Mouse (Mus musculus): ENCODE data around the gene Cxcl17. TPM values are rescaled to one million over a fixed set of nuclear protein-coding genes. Genes with fewer than 3 reads are reported as not detected.

Gene Cxcl17
- polyA plus RNA-seq, 1 experiment from 2014 or later = not detected

GRCm38 (mm10) chr7:25369058-25369749 lies 43.5 kb downstream of the Cxcl17 start, which contains the start of gene Cnfn:
Gene Cnfn, minus strand, starts transcription at chr7:25369724.
- Histone ChIP-seq H3K9me3 (ENCODE audit: control insufficient read depth, low read length) (no peaks in the 10 kb centered on the region), H3K9ac (ENCODE audit: low read length) (no peak within 1 kb of the TSS), H3K27me3 (replicated peaks; ENCODE audit: control insufficient read depth, insufficient read depth, low read length) (peaks cover 44% of the 10 kb centered on the region), H3K36me3 (ENCODE audit: control insufficient read depth, insufficient read depth, low read length) (peaks cover 7% of the 10 kb centered on the region), H3K4me1 (replicated peaks; ENCODE audit: control insufficient read depth, insufficient read depth, low read length) (no peaks in the 10 kb centered on the region), H3K4me2 (ENCODE audit: low read length) (no peak within 1 kb of the TSS), H3K27ac (ENCODE audit: low read depth) (no peak within 1 kb of the TSS), H3K4me3 (ENCODE audit: low read depth, low read length) (no peak within 1 kb of the TSS)
- WGBS = 50% methylated on average over 12 of the region's 12 CpGs
- DNase-seq (ENCODE audit: low spot score) = no peak
- ATAC-seq (replicated peaks; ENCODE audit: low FRiP score, low TSS enrichment, low read depth) = no peak

DNA sequence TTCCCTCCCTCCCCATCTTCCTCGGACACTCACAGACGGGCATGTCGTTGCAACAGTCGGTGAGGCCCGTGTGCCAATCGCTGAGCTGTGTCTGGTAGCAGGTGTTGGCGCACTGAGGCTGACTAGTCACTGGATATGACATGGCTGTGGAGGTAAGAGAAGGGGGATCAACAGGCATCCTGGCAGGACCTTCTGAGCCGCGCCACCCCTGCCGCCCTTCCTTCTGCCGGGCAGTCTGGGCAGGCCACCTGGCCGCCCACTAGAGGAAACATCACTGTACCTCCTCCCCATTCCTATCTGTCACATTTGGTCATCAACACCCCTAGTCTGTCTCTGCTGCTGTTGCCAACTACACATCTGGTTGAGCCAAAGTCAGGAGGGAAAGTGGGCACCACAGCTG lies 44.4 kb downstream of the Cxcl17 start:
- H3K4me3 ChIP-seq (ENCODE audit: low read depth, low read length) = no peak overlapping the region
- ATAC-seq (replicated peaks; ENCODE audit: low FRiP score, low TSS enrichment, low read depth) = no peak

DNA sequence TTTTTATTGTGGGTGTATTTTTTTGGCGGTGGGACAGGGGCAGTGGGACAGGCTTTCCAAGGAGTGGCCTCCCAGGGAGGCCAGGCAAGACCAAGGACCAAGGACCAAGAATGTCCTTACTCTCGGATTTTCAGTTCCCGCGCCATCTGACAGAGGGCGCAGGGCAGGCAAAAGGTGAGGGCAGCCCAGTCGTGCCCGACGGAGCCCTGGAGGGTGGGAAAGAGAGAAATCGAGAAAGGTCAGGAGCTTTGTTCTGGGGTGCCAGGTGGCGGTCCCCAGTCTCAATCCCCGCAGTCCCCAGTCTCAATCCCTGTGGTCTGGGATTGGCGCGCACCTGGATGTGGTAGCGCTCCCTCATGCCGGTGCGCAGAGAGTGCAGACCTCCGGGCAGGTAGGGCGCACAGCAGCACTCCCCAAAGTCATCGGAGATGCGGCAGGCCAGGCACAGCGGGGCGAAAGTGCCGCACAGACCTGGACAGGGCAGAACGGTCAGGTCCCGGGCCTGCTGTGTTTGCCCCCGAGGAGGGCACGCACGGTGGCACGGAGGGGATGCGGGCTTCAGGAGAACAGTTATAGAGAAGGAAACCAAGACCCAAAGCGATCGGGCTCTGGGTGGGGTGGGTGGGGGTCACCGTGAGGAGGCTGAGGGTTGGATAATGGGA lies 44.9 kb downstream of the Cxcl17 start:
- no peak for ATAC-seq (replicated peaks; ENCODE audit: low FRiP score, low TSS enrichment, low read depth)
- DNase-seq (ENCODE audit: low spot score) = peak; percentile 59
- Histone ChIP-seq H3K4me3 (ENCODE audit: low read depth, low read length) (no peak overlapping the region), H3K9me3 (ENCODE audit: control insufficient read depth, low read length) (no peaks in the 10 kb centered on the region), H3K27me3 (replicated peaks; ENCODE audit: control insufficient read depth, insufficient read depth, low read length) (peaks cover 44% of the 10 kb centered on the region), H3K27ac (ENCODE audit: low read depth) (no peak overlapping the region), H3K36me3 (ENCODE audit: control insufficient read depth, insufficient read depth, low read length) (peaks cover 21% of the 10 kb centered on the region), H3K4me1 (replicated peaks; ENCODE audit: control insufficient read depth, insufficient read depth, low read length) (no peaks in the 10 kb centered on the region), H3K9ac (ENCODE audit: low read length) (no peak overlapping the region), H3K4me2 (ENCODE audit: low read length) (no peak overlapping the region)
- 4% methylated on average over 33 of the region's 33 CpGs for WGBS

More for the DNA sequence above, 44.4 kb downstream of the Cxcl17 start:
- peaks cover 44% of the 10 kb centered on the region for H3K27me3 ChIP-seq (replicated peaks; ENCODE audit: control insufficient read depth, insufficient read depth, low read length)
- no peaks in the 10 kb centered on the region for H3K9me3 ChIP-seq (ENCODE audit: control insufficient read depth, low read length)
- peaks cover 15% of the 10 kb centered on the region for H3K36me3 ChIP-seq (ENCODE audit: control insufficient read depth, insufficient read depth, low read length)
- 22% methylated on average over 12 of the region's 12 CpGs for WGBS
- H3K4me1 ChIP-seq (replicated peaks; ENCODE audit: control insufficient read depth, insufficient read depth, low read length) = no peaks in the 10 kb centered on the region
- no peak overlapping the region for H3K27ac ChIP-seq (ENCODE audit: low read depth)
- H3K9ac ChIP-seq (ENCODE audit: low read length) = no peak overlapping the region
- DNase-seq (ENCODE audit: low spot score) = no peak
- H3K4me2 ChIP-seq (ENCODE audit: low read length) = no peak overlapping the region

GRCm38 (mm10) chr7:25365937-25366625 lies 46.6 kb downstream of the Cxcl17 start:
- DNase-seq (ENCODE audit: low spot score) (no peak), ATAC-seq (replicated peaks; ENCODE audit: low FRiP score, low TSS enrichment, low read depth) (no peak)
- Histone ChIP-seq H3K4me3 (ENCODE audit: low read depth, low read length) (no peak overlapping the region), H3K36me3 (ENCODE audit: control insufficient read depth, insufficient read depth, low read length) (peaks cover 26% of the 10 kb centered on the region), H3K27me3 (replicated peaks; ENCODE audit: control insufficient read depth, insufficient read depth, low read length) (peaks cover 44% of the 10 kb centered on the region), H3K27ac (ENCODE audit: low read depth) (no peak overlapping the region; the same call in 1 of the 2 replicates), H3K4me1 (replicated peaks; ENCODE audit: control insufficient read depth, insufficient read depth, low read length) (no peaks in the 10 kb centered on the region), H3K9ac (ENCODE audit: low read length) (no peak overlapping the region), H3K4me2 (ENCODE audit: low read length) (no peak overlapping the region), H3K9me3 (ENCODE audit: control insufficient read depth, low read length) (no peaks in the 10 kb centered on the region)
- 44% methylated on average over 13 of the region's 13 CpGs for WGBS

DNA sequence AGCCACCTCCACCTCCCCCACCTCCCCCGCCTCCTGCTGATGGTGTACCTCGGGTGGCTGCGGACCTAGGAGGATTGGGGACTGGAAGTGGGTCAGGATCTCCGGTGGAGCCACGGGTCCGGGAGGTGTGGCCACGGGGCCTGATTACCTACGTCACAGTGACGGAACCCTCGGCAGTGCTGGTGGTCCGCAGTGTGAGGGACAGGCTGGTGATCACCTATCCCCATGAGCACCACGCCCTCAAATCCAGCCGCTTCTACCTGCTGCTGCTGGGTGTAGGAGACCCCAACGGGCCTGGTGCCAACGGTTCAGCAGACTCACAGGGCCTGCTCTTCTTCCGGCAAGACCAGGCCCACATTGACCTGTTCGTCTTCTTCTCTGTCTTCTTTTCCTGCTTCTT lies 49.1 kb downstream of the Cxcl17 start:
- Histone ChIP-seq H3K27ac (ENCODE audit: low read depth) (no peak overlapping the region), H3K36me3 (ENCODE audit: control insufficient read depth, insufficient read depth, low read length) (peaks cover 50% of the 10 kb centered on the region), H3K4me3 (ENCODE audit: low read depth, low read length) (no peak overlapping the region), H3K27me3 (replicated peaks; ENCODE audit: control insufficient read depth, insufficient read depth, low read length) (peaks cover 28% of the 10 kb centered on the region), H3K4me1 (replicated peaks; ENCODE audit: control insufficient read depth, insufficient read depth, low read length) (no peaks in the 10 kb centered on the region), H3K9me3 (ENCODE audit: control insufficient read depth, low read length) (no peaks in the 10 kb centered on the region), H3K9ac (ENCODE audit: low read length) (no peak overlapping the region), H3K4me2 (ENCODE audit: low read length) (no peak overlapping the region)
- DNase-seq (ENCODE audit: low spot score) (no peak), ATAC-seq (replicated peaks; ENCODE audit: low FRiP score, low TSS enrichment, low read depth) (no peak)
- 93% methylated on average over 17 of the region's 17 CpGs for WGBS

- Histone ChIP-seq H3K4me1 (replicated peaks; ENCODE audit: control insufficient read depth, insufficient read depth, low read length) (no peaks in the 10 kb centered on the region), H3K27me3 (replicated peaks; ENCODE audit: control insufficient read depth, insufficient read depth, low read length) (peaks cover 23% of the 10 kb centered on the region), H3K9ac (ENCODE audit: low read length) (no peak overlapping the region), H3K4me3 (ENCODE audit: low read depth, low read length) (no peak overlapping the region), H3K27ac (ENCODE audit: low read depth) (no peak overlapping the region), H3K36me3 (ENCODE audit: control insufficient read depth, insufficient read depth, low read length) (peaks cover 52% of the 10 kb centered on the region), H3K4me2 (ENCODE audit: low read length) (no peak overlapping the region), H3K9me3 (ENCODE audit: control insufficient read depth, low read length) (no peaks in the 10 kb centered on the region)
- ATAC-seq (replicated peaks; ENCODE audit: low FRiP score, low TSS enrichment, low read depth) (no peak; the same call in 1 of the 2 replicates), DNase-seq (ENCODE audit: low spot score) (no peak)
- 83% methylated on average over 19 of the region's 19 CpGs for WGBS
These were observed 49.5 kb downstream of the Cxcl17 start for GRCm38 (mm10) chr7:25363151-25363550.

GRCm38 (mm10) chr7:25358721-25359206 lies 53.9 kb downstream of the Cxcl17 start:
- H3K4me1 ChIP-seq (replicated peaks; ENCODE audit: control insufficient read depth, insufficient read depth, low read length) = no peaks in the 10 kb centered on the region
- DNase-seq (ENCODE audit: low spot score) = no peak
- no peak overlapping the region for H3K9ac ChIP-seq (ENCODE audit: low read length)
- WGBS = 83% methylated on average over 19 of the region's 19 CpGs
- no peaks in the 10 kb centered on the region for H3K9me3 ChIP-seq (ENCODE audit: control insufficient read depth, low read length)
- no peak overlapping the region for H3K4me2 ChIP-seq (ENCODE audit: low read length)
- H3K27ac ChIP-seq (ENCODE audit: low read depth) = no peak overlapping the region
- no peaks in the 10 kb centered on the region for H3K27me3 ChIP-seq (replicated peaks; ENCODE audit: control insufficient read depth, insufficient read depth, low read length)
- ATAC-seq (replicated peaks; ENCODE audit: low FRiP score, low TSS enrichment, low read depth) = no peak
- H3K4me3 ChIP-seq (ENCODE audit: low read depth, low read length) = no peak overlapping the region
- H3K36me3 ChIP-seq (ENCODE audit: control insufficient read depth, insufficient read depth, low read length) = peaks cover 65% of the 10 kb centered on the region

Measured in intestine, embryonic 14.5 days (tissue).